Mouse (Mus musculus) brain, embryonic 14.5 days (tissue): ENCODE measurements around the gene Ptprt.

Experiments used
- CTCF ChIP-seq: fragments of 200-500 bp; IDR thresholded peaks from 2 replicates; pipeline ENCODE4 v1.5.1; 2012; ENCODE audit warnings: inconsistent platforms, mild to moderate bottlenecking, moderate library complexity, borderline replicate concordance; ENCODE audit not compliant: insufficient read depth, insufficient read length; ENCODE audit errors: extremely low read depth
- POLR2A ChIP-seq: fragments of 200-500 bp; IDR thresholded peaks from 2 replicates; pipeline ENCODE4 v1.6.1; 2012; ENCODE audit warnings: mild to moderate bottlenecking, inconsistent platforms, borderline replicate concordance; ENCODE audit not compliant: poor library complexity, insufficient read depth, insufficient read length, severe bottlenecking; ENCODE audit errors: extremely low read depth

DNA sequence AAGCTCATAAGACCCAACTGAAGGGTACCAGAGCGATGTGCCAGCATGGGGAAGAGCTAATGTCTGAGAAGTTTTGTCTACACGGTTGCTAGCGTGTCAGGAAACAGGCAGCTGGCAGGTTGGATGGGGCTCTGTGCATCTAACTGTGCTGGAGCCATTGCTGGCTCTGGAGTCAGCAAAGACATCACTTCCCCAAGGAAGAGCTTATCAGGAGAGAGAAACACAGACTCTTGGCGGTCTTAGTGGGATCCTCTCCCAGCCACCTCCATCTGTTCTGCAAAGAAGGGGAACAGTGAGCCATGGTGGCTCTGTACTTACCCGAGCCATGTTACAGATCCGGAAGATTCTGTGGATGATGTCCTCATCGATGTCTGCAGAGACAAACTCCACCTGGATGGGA is 1126.8 kb downstream of the Ptprt start:
- TF ChIP-seq CTCF (no peak), POLR2A (no peak)
